Mouse (Mus musculus): ENCODE results near the gene Spns2. TPM values are rescaled to one million over a fixed set of nuclear protein-coding genes. Genes with fewer than 3 reads are reported as not detected.

Gene Spns2
- polyA plus RNA-seq, 2 experiments: 3.8 to 8.6 TPM

GRCm38 (mm10) chr11:72473540-72473939, 16.2 kb downstream of the Spns2 start:
- no peak overlapping the region for H3K4me2 ChIP-seq (ENCODE audit: low read depth)
- DNase-seq (ENCODE audit: low read depth in 3 of 3, low spot score in 3 of 3) (no peak), ATAC-seq (ENCODE audit: insufficient read depth) (no peak)
- TF ChIP-seq EP300 (IDR thresholded peaks at IDR 0.05; ENCODE audit: low read depth) (no peak), CTCF (IDR thresholded peaks at IDR 0.05; ENCODE audit: low read depth) (no peak)
- H3K36me3 ChIP-seq (replicated peaks; ENCODE audit: control insufficient read depth, insufficient read depth, low read depth): no peaks in the 10 kb centered on the region
- H3K27me3 ChIP-seq (ENCODE audit: control insufficient read depth, insufficient read depth, low read length): no peaks in the 10 kb centered on the region
- no peaks in the 10 kb centered on the region for H3K9me3 ChIP-seq (ENCODE audit: control insufficient read depth, low read length)
- H3K4me1 ChIP-seq (replicated peaks; ENCODE audit: control insufficient read depth in 2 of 2, insufficient read depth in 2 of 2, low read length in 1 of 2): peaks cover 20 to 61% of the 10 kb centered on the region in 2 experiments
- no peak overlapping the region for H3K27ac ChIP-seq
- H3K9ac ChIP-seq (replicated peaks): no peak overlapping the region
- WGBS (ENCODE audit: insufficient replicate concordance): 87% methylated on average over 4 of the region's 4 CpGs
- H3K4me3 ChIP-seq (ENCODE audit: insufficient read depth in 1 of 2, low read depth in 2 of 2, low read length in 2 of 2): no peak overlapping the region

GRCm38 (mm10) chr11:72471381-72471780, 18.3 kb downstream of the Spns2 start:
- no peak overlapping the region for H3K27ac ChIP-seq
- 77% methylated on average over 6 of the region's 6 CpGs for WGBS (ENCODE audit: insufficient replicate concordance)
- no peak for TF ChIP-seq CTCF (IDR thresholded peaks at IDR 0.05; ENCODE audit: low read depth)
- TF ChIP-seq EP300 (IDR thresholded peaks at IDR 0.05; ENCODE audit: low read depth): no peak
- DNase-seq (ENCODE audit: low read depth in 3 of 3, low spot score in 3 of 3) (no peak), ATAC-seq (ENCODE audit: insufficient read depth) (no peak)
- no peak overlapping the region for H3K4me3 ChIP-seq (ENCODE audit: insufficient read depth in 1 of 2, low read depth in 2 of 2, low read length in 2 of 2)
- H3K9ac ChIP-seq (replicated peaks): no peak overlapping the region
- H3K27me3 ChIP-seq (ENCODE audit: control insufficient read depth, insufficient read depth, low read length): no peaks in the 10 kb centered on the region
- peaks cover 29 to 64% of the 10 kb centered on the region in 2 experiments for H3K4me1 ChIP-seq (replicated peaks; ENCODE audit: control insufficient read depth in 2 of 2, insufficient read depth in 2 of 2, low read length in 1 of 2)
- no peaks in the 10 kb centered on the region for H3K9me3 ChIP-seq (ENCODE audit: control insufficient read depth, low read length)
- H3K36me3 ChIP-seq (replicated peaks; ENCODE audit: control insufficient read depth, insufficient read depth, low read depth): no peaks in the 10 kb centered on the region
- H3K4me2 ChIP-seq (ENCODE audit: low read depth): no peak overlapping the region

- no peak overlapping the region for H3K4me3 ChIP-seq (ENCODE audit: insufficient read depth in 1 of 2, low read depth in 2 of 2, low read length in 2 of 2)
- no peak for TF ChIP-seq EP300 (IDR thresholded peaks at IDR 0.05; ENCODE audit: low read depth)
- no peak for TF ChIP-seq CTCF (IDR thresholded peaks at IDR 0.05; ENCODE audit: low read depth)
- H3K4me2 ChIP-seq (ENCODE audit: low read depth): no peak overlapping the region
- no peak overlapping the region for H3K27ac ChIP-seq
- H3K9me3 ChIP-seq (ENCODE audit: control insufficient read depth, low read length): no peaks in the 10 kb centered on the region
- peaks cover 21 to 58% of the 10 kb centered on the region in 2 experiments for H3K4me1 ChIP-seq (replicated peaks; ENCODE audit: control insufficient read depth in 2 of 2, insufficient read depth in 2 of 2, low read length in 1 of 2)
- 35% methylated on average over 4 of the region's 4 CpGs for WGBS (ENCODE audit: insufficient replicate concordance)
- H3K36me3 ChIP-seq (replicated peaks; ENCODE audit: control insufficient read depth, insufficient read depth, low read depth): no peaks in the 10 kb centered on the region
- H3K9ac ChIP-seq (replicated peaks): no peak overlapping the region
- ATAC-seq (ENCODE audit: insufficient read depth) (no peak), DNase-seq (ENCODE audit: low read depth in 3 of 3, low spot score in 3 of 3) (no peak)
- H3K27me3 ChIP-seq (ENCODE audit: control insufficient read depth, insufficient read depth, low read length): no peaks in the 10 kb centered on the region
Observed at GRCm38 (mm10) chr11:72470004-72470403, 19.7 kb downstream of the Spns2 start.

- TF ChIP-seq CTCF (IDR thresholded peaks at IDR 0.05; ENCODE audit: low read depth): no peak
- no peak for TF ChIP-seq EP300 (IDR thresholded peaks at IDR 0.05; ENCODE audit: low read depth)
- H3K4me1 ChIP-seq (replicated peaks; ENCODE audit: control insufficient read depth in 2 of 2, insufficient read depth in 2 of 2, low read length in 1 of 2): peaks cover 21 to 50% of the 10 kb centered on the region in 2 experiments
- no peaks in the 10 kb centered on the region for H3K27me3 ChIP-seq (ENCODE audit: control insufficient read depth, insufficient read depth, low read length)
- H3K36me3 ChIP-seq (replicated peaks; ENCODE audit: control insufficient read depth, insufficient read depth, low read depth): no peaks in the 10 kb centered on the region
- DNase-seq (ENCODE audit: low read depth in 3 of 3, low spot score in 3 of 3) (no peak), ATAC-seq (ENCODE audit: insufficient read depth) (peak; percentile 42; the same call in 1 of the 2 replicates)
- no peaks in the 10 kb centered on the region for H3K9me3 ChIP-seq (ENCODE audit: control insufficient read depth, low read length)
- no peak overlapping the region for H3K4me3 ChIP-seq (ENCODE audit: insufficient read depth in 1 of 2, low read depth in 2 of 2, low read length in 2 of 2)
- H3K4me2 ChIP-seq (ENCODE audit: low read depth): no peak overlapping the region
- WGBS (ENCODE audit: insufficient replicate concordance): 39% methylated on average over 5 of the region's 5 CpGs
- H3K9ac ChIP-seq (replicated peaks): no peak overlapping the region
- H3K27ac ChIP-seq: no peak overlapping the region
Observed at GRCm38 (mm10) chr11:72469217-72469616, 20.5 kb downstream of the Spns2 start.

- no peak for DNase-seq (ENCODE audit: low read depth in 3 of 3, low spot score in 3 of 3)
- Histone ChIP-seq H3K27me3 (ENCODE audit: control insufficient read depth, insufficient read depth, low read length) (no peaks in the 10 kb centered on the region), H3K4me2 (ENCODE audit: low read depth) (no peak overlapping the region), H3K36me3 (replicated peaks; ENCODE audit: control insufficient read depth, insufficient read depth, low read depth) (no peaks in the 10 kb centered on the region), H3K27ac (no peak overlapping the region), H3K9ac (replicated peaks) (no peak overlapping the region), H3K9me3 (ENCODE audit: control insufficient read depth, low read length) (no peaks in the 10 kb centered on the region), H3K4me3 (ENCODE audit: insufficient read depth in 1 of 2, low read depth in 2 of 2, low read length in 2 of 2) (no peak overlapping the region), H3K4me1 (replicated peaks; ENCODE audit: control insufficient read depth in 2 of 2, insufficient read depth in 2 of 2, low read length in 1 of 2) (peaks cover 21 to 46% of the 10 kb centered on the region in 2 experiments)
- 64% methylated on average over 5 of the region's 5 CpGs for WGBS (ENCODE audit: insufficient replicate concordance)
- no peak for TF ChIP-seq CTCF (IDR thresholded peaks at IDR 0.05; ENCODE audit: low read depth)
- TF ChIP-seq EP300 (IDR thresholded peaks at IDR 0.05; ENCODE audit: low read depth): no peak
- no peak for ATAC-seq (ENCODE audit: insufficient read depth)
Observed at GRCm38 (mm10) chr11:72468525-72468924, 21.2 kb downstream of the Spns2 start.

All from liver, embryonic 14.5 days (tissue).